Mouse (Mus musculus): ENCODE data around the gene Plxnc1.
A peak's percentile ranks its signal among the peaks of the same experiment; 100 is the strongest.

The Plxnc1 gene

DNA sequence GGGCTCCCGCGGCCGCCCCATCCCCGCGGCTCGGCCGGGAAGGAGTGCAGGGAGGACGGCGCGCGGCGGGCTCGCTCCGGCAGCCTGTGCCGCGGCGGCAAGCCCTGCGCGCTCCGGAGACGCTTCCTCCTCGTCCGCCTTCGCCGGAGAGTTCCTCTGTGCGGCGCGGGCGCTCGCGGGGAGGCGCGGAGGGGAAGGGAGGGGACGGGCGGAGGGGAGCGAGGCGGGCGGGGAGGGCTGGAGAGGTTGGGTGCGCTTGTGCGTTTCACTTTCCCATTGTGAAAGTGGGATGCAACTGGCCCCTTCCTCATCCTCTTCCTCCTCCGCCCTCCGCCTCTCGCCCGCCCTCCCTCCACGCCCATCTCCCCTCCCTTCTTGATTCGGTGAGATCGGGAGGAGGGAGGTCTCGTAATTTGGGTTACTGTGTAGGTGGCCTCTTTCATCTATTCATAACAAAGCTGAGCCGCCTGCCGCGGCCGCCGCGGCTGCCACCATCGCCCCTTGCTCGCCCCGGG is at the start of gene Plxnc1:
TSS of gene Plxnc1 (minus strand) at position 145 of the 515 bp plus-strand sequence.
- DNase-seq (ENCODE audit: low spot score) = peak; percentile 70

DNA sequence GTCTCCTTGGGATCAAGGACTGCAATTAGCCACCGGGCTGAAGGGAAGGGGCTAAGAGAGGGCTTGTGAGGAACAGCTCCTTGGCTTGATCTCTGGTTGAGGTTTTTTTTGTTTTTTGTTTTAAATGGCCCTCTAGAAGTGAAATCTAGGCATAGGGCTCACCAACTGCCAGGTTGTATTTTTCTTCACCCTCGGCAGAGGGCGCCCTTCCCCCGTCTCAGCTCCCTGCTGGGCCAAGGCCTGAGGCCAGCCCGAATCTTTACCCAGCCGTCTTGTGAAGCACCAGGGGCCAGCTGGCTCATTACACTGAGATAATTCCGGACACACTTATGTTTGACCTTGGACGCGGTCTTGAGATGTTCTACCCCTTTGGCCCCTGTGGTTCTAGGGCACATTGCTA is 47.5 kb upstream of the Plxnc1 start:
- peak; percentile 93 for DNase-seq (ENCODE audit: low spot score)

DNA sequence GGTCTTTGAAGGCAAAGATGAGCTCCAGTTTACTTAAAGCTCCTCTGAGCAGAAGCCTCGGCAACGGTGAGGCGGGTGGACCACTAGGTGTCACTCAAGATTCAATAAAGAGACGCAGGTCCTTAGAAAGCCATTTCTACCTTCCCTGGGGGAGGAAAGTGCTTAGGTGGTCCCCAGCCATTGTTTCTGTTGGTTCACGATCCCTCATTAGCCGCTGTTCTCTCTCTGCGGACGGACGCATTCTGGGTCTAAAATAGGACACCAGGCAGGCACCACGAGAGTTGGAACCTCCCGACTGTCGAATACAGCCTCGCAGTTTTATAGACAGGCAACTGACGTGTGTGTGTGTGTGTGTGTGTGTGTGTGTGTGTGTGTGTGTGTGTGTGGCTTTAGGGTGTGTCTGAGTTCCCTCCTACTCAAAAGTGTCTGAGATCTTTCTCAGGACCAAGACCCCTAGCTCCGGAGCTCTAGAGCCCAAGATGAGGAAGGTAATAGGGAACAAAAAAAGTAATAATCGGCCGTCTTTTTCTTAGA is 47.0 kb upstream of the Plxnc1 start:
- peak; percentile 89 for DNase-seq (ENCODE audit: low spot score)

DNA sequence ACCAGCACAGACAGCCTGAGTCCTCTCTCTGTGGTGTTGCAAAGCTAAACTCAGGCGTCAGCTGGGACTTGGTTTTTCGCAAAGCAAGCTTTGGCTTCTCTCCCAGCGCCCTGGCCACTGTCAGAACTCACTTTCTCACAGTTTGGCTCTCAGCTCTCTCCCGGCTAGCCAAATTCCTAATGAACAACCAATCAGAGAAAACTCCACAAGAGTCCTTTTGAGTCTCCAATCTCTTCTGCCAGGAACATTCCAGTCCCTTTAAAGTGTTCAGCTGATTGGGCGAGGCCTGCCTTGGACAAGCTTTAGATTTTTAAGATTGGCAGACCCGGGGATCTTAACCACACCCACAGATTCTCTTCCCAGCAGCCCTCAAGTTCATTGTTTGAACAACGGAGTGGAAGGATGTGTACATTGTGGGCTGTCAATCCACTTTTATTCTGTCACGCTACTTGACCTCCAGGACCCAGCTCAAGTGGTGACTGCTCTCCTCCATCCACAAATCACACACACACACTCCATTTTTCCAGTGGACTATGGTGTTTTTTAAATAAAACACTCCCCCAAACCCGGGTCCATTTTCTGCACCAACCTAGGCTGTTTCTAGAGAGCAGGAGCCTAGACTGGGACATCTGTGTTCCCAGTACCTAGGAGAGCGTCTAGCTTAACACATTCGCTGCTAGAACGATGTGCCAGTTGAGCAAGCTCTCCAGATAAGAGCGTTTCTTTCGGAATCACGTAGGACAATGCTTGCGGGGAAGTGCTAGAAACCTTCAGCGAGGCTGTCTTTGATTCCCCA is 46.3 kb upstream of the Plxnc1 start:
- DNase-seq (ENCODE audit: low spot score) = peak; percentile 63

- DNase-seq (ENCODE audit: low spot score) = no peak
Measured at GRCm38 (mm10) chr10:94989321-94989720, 44.7 kb upstream of the Plxnc1 start.

DNA sequence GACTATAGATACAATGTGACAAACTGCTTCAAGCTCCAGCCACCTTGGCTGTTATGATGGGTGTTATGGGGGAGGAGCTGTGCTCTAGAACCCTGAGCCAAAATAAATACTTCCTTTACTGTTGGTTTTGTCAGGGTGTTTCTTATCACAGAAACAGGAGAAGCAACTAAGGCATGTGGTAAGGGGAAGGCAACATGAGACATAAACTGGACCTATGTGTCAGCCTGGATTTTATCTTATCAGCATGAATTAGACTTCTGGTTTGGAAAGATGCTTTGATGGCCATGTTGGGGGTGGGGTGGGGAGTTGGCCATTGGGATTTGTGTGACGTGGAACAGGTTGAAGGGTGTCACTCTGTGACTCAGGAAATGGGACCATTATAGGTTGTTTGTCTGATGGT is 40.5 kb upstream of the Plxnc1 start:
- no peak for DNase-seq (ENCODE audit: low spot score)

GRCm38 (mm10) chr10:94982528-94982927 is 37.9 kb upstream of the Plxnc1 start:
- no peak for DNase-seq (ENCODE audit: low spot score)

DNA sequence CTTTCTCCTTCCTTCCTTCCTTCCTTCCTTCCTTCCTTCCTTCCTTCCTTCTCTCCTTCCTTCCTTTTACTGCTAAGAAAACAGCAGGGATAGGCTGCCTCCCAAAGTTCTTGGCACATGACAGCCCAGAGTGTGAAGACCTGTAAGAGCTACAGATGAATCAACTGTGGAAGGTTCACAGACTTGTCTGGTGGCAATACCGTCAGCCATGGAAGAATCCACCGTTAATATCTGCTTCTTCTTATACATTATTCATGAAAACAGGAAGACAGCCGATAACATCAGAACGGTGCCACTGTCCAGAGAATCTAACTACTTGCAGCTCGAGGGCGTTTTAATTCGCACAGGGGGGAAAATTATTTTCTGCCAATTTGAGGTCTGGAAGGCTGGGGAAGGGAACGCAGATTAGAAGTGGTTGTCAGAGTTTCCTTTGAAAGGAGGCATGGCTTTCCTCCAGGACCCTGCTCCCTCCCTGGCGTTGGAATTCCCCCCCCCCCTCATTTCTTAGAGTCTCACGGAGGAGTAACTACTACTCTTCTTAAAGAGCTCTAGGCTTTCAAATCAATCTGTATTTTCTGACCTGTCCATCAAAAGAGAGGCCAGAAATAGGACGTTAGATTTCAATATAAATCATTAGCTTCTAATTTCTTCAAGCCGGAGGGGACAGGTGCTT is 37.0 kb upstream of the Plxnc1 start:
- DNase-seq (ENCODE audit: low spot score) = no peak

- DNase-seq (ENCODE audit: low spot score) = no peak
Measured at GRCm38 (mm10) chr10:94978265-94978822, 33.7 kb upstream of the Plxnc1 start.

DNA sequence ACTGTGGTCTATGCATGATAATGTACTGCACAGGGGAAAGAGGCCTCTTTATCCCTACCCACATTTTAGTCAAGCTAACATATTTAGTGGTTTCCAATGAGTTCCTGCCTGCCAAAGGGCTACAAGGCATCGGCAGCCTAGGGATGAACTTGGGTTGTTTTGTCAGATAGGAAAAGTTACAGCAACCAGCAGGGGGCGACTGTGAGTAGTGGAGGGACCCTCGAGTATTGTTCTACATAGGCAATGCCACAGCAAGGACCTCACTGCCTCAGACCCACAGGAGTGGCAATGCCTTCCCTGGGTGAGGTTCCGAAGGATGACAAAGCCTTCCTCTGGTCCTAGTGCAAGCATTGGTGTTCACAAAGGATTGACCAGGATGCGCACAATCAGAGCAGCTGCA is 31.7 kb upstream of the Plxnc1 start:
- DNase-seq (ENCODE audit: low spot score) = no peak

GRCm38 (mm10) chr10:94975099-94975496 is 30.5 kb upstream of the Plxnc1 start:
- no peak for DNase-seq (ENCODE audit: low spot score)

GRCm38 (mm10) chr10:94974345-94975098 is 29.9 kb upstream of the Plxnc1 start:
- no peak for DNase-seq (ENCODE audit: low spot score)

GRCm38 (mm10) chr10:94971625-94972161 is 27.1 kb upstream of the Plxnc1 start:
- DNase-seq (ENCODE audit: low spot score) = no peak

- DNase-seq (ENCODE audit: low spot score) = no peak
Measured at GRCm38 (mm10) chr10:94970221-94970620, 25.6 kb upstream of the Plxnc1 start.

GRCm38 (mm10) chr10:94967468-94967867 is 22.8 kb upstream of the Plxnc1 start:
- DNase-seq (ENCODE audit: low spot score) = no peak

DNA sequence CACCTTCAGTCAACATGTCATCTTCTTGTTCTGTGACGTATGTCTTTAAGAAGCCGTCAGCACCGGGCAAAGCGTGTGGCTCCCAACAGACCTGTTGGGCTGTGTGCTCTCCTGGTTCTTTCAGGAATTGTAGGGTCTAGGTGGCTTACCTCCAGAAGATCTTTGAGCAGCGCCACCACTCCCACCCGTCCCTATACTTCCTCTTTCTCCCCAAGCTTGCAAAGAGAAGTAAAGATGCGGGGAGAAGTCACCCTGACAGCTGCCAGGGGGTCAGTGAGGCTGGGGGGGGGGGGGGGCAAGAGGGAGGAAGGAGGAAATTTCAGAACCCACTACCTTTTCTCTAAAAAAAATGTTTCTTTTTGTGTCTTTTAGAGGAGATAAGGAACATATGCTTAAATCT is 22.2 kb upstream of the Plxnc1 start:
- DNase-seq (ENCODE audit: low spot score) = no peak

GRCm38 (mm10) chr10:94965093-94965492 is 20.5 kb upstream of the Plxnc1 start:
- no peak for DNase-seq (ENCODE audit: low spot score)

- DNase-seq (ENCODE audit: low spot score) = no peak
Measured at GRCm38 (mm10) chr10:94962005-94962404, 17.4 kb upstream of the Plxnc1 start.

GRCm38 (mm10) chr10:94961283-94961682 is 16.6 kb upstream of the Plxnc1 start:
- no peak for DNase-seq (ENCODE audit: low spot score)

- peak; percentile 76 for DNase-seq (ENCODE audit: low spot score)
Measured at GRCm38 (mm10) chr10:94958311-94958710, 13.7 kb upstream of the Plxnc1 start.

DNA sequence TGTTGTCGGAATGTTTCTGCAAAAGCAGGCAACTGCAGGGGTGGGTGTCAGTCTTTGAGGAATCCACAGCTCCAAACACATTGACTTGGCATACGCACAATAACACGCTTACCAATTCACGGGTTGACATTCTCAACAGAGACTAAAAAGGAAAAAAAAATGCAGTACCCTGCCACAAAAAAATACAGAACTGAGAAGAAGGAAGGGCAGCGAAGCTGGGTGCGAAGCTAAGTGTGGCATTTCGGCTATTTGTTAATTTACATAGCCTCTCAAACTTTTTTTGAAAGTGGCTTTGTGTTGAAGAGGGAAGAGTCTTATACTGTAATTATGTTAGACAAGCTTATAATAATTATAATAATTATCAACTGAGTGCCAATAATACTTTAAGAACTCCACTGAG is 13.1 kb upstream of the Plxnc1 start:
- DNase-seq (ENCODE audit: low spot score) = no peak

Measured in MN1 (cell line).